Mouse (Mus musculus) heart, postnatal 0 days (tissue): ENCODE results near the gene C2cd2. TPM values are rescaled to one million over a fixed set of nuclear protein-coding genes. Genes with fewer than 3 reads are reported as not detected.

ENCODE experiments used
- ATAC-seq: fragments of 200-750 bp; cut with Nextera tagmentation; 2 replicates; pipeline ENCODE4 v1.8.0; 2017; ENCODE audit warnings: low read depth, moderate number of reproducible peaks, moderate library complexity; ENCODE audit not compliant: insufficient read depth
- DNase-seq: peaks from one replicate; pipeline ENCODE4 v3.0.0-alpha.2; 2016; ENCODE audit warnings: low spot score
- H3K27ac ChIP-seq: fragments of 300-500 bp; sonication (generic); 2 replicates; pipeline ENCODE4 v1.5.1; 2014; ENCODE audit warnings: low read depth, mild to moderate bottlenecking
- H3K27me3 ChIP-seq: fragments of 300-500 bp; sonication (generic); 2 replicates; pipeline ENCODE4 v1.6.1; 2014; ENCODE audit warnings: low read length, mixed read lengths; ENCODE audit not compliant: control insufficient read depth, insufficient read depth
- H3K36me3 ChIP-seq: fragments of 300-500 bp; sonication (generic); replicated peaks from 2 replicates; pipeline ENCODE4 v1.6.1; 2014; ENCODE audit warnings: low read length, mixed read lengths; ENCODE audit not compliant: control insufficient read depth, insufficient read depth
- H3K4me1 ChIP-seq: fragments of 300-500 bp; sonication (generic); 2 replicates; pipeline ENCODE4 v1.6.1; 2014; ENCODE audit warnings: antibody characterized with exemption; ENCODE audit not compliant: control insufficient read depth, insufficient read depth
- H3K4me2 ChIP-seq: fragments of 300-500 bp; sonication (generic); 2 replicates; pipeline ENCODE4 v1.6.1; 2014; ENCODE audit warnings: low read depth, mild to moderate bottlenecking, low read length, moderate library complexity
- H3K4me3 ChIP-seq: fragments of 300-500 bp; sonication (generic); 2 replicates; pipeline ENCODE4 v1.5.1; 2014; ENCODE audit warnings: low read depth, low read length
- H3K9ac ChIP-seq: fragments of 300-500 bp; sonication (generic); replicated peaks from 2 replicates; pipeline ENCODE4 v1.6.1; 2014; ENCODE audit warnings: low read depth, low read length, mixed read lengths
- H3K9me3 ChIP-seq: fragments of 300-500 bp; sonication (generic); replicated peaks from 2 replicates; pipeline ENCODE4 v1.6.1; 2016; ENCODE audit warnings: low read length; ENCODE audit not compliant: control insufficient read depth
- CTCF ChIP-seq: IDR thresholded peaks from 2 replicates; pipeline ENCODE4 v1.5.1; 2016; ENCODE audit warnings: antibody characterized with exemption, control low read depth, low read depth
- EP300 ChIP-seq: IDR thresholded peaks from 2 replicates; pipeline ENCODE4 v1.6.1; 2016; ENCODE audit warnings: antibody characterized with exemption, low read depth
- WGBS: fragments of 180-500 bp; shearing (Covaris S2); extraction: QIAGEN DNeasy Blood & Tissue Kit; methylation state at CpG from one replicate; pipeline ENCODE4 v1.1.7; 2014; 5-methylcytosine and 5-hydroxymethylcytosine counted together
- polyA plus RNA-seq: library from polyadenylated mRNA; unstranded; fragments of >200 nt; fragmentation: Nextera tagmentation; extraction: Ambion mirVana; gene quantifications from 2 replicates; pipeline ENCODE4 v1.2.1, GENCODE M21; 2015
- total RNA-seq: library from RNA; depleted of rRNA; stranded (reverse); fragments of >200 nt; gene quantifications from 2 replicates; pipeline ENCODE4 v1.2.3, GENCODE M21; 2014; ENCODE audit warnings: low replicate concordance

C2cd2 gene
- total and polyA plus RNA-seq, 2 experiments from 2014 or later, result 9.2 to 12.7 TPM

GRCm38 (mm10) chr16:97844967-97845937 lies 117.1 kb downstream of the C2cd2 start:
- H3K9ac ChIP-seq, result no peak overlapping the region
- H3K4me3 ChIP-seq, result no peak overlapping the region
- ATAC-seq, result peak; percentile 47; the same call in 1 of the 2 replicates
- peaks cover 24% of the 10 kb centered on the region for H3K4me1 ChIP-seq
- no peak for DNase-seq
- no peaks in the 10 kb centered on the region for H3K36me3 ChIP-seq
- H3K9me3 ChIP-seq, result no peaks in the 10 kb centered on the region
- no peak overlapping the region for H3K4me2 ChIP-seq
- H3K27ac ChIP-seq, result 0 out of 2 replicates have a peak overlapping the region, but pooled peaks have one; percentile 30
- no peaks in the 10 kb centered on the region for H3K27me3 ChIP-seq
- WGBS, result 52% methylated on average over 12 of the region's 12 CpGs
- TF ChIP-seq EP300, result no peak
- no peak for TF ChIP-seq CTCF

GRCm38 (mm10) chr16:97832154-97832553 lies 130.2 kb downstream of the C2cd2 start:
- TF ChIP-seq EP300 (no peak), CTCF (no peak)
- Histone ChIP-seq H3K4me3 (no peak overlapping the region), H3K27ac (no peak overlapping the region), H3K27me3 (no peaks in the 10 kb centered on the region), H3K4me2 (no peak overlapping the region), H3K9ac (no peak overlapping the region), H3K36me3 (peaks cover 70% of the 10 kb centered on the region), H3K4me1 (no peaks in the 10 kb centered on the region), H3K9me3 (no peaks in the 10 kb centered on the region)
- ATAC-seq, result no peak
- DNase-seq, result no peak
- 82% methylated on average over 3 of the region's 3 CpGs for WGBS

GRCm38 (mm10) chr16:97828207-97828606 lies 134.2 kb downstream of the C2cd2 start:
- H3K9ac ChIP-seq, result no peak overlapping the region
- DNase-seq (no peak), ATAC-seq (no peak)
- 93% methylated on average over 1 of the region's 1 CpGs for WGBS
- H3K36me3 ChIP-seq, result peaks cover 41% of the 10 kb centered on the region
- no peak overlapping the region for H3K27ac ChIP-seq
- no peak overlapping the region for H3K4me3 ChIP-seq
- H3K4me2 ChIP-seq, result no peak overlapping the region
- H3K4me1 ChIP-seq, result no peaks in the 10 kb centered on the region
- TF ChIP-seq CTCF (no peak), EP300 (no peak)
- H3K27me3 ChIP-seq, result no peaks in the 10 kb centered on the region
- no peaks in the 10 kb centered on the region for H3K9me3 ChIP-seq

- Histone ChIP-seq H3K4me3 (no peak overlapping the region), H3K9ac (no peak overlapping the region), H3K4me1 (peaks cover 4% of the 10 kb centered on the region; the same call in 1 of the 2 replicates), H3K27ac (no peak overlapping the region), H3K9me3 (no peaks in the 10 kb centered on the region), H3K36me3 (peaks cover 40% of the 10 kb centered on the region), H3K27me3 (no peaks in the 10 kb centered on the region), H3K4me2 (no peak overlapping the region)
- TF ChIP-seq EP300, result no peak
- TF ChIP-seq CTCF, result no peak
- ATAC-seq, result no peak
- WGBS, result 96% methylated on average over 6 of the region's 6 CpGs
- no peak for DNase-seq
Observed at GRCm38 (mm10) chr16:97823311-97824007, 138.9 kb downstream of the C2cd2 start.

- Histone ChIP-seq H3K36me3 (peaks cover 58% of the 10 kb centered on the region), H3K4me1 (peaks cover 4% of the 10 kb centered on the region; the same call in 1 of the 2 replicates), H3K9ac (no peak overlapping the region), H3K27ac (peak overlapping the region; percentile 64), H3K4me3 (no peak overlapping the region), H3K4me2 (no peak overlapping the region), H3K9me3 (no peaks in the 10 kb centered on the region), H3K27me3 (no peaks in the 10 kb centered on the region)
- DNase-seq (peak; percentile 36), ATAC-seq (peak; percentile 60; the same call in 1 of the 2 replicates)
- TF ChIP-seq EP300, result no peak
- no peak for TF ChIP-seq CTCF
- WGBS, result 51% methylated on average over 4 of the region's 4 CpGs
Observed at GRCm38 (mm10) chr16:97819532-97819931, 142.9 kb downstream of the C2cd2 start.
